Mouse (Mus musculus) gastrocnemius, adult 2 months (tissue): ENCODE data around the gene Il17a. TPM values are rescaled to one million over a fixed set of nuclear protein-coding genes. Genes with fewer than 3 reads are reported as not detected.
A peak's percentile ranks its signal among the peaks of the same experiment; 100 is the strongest.

Source experiments
- DNase-seq: peaks from one replicate; pipeline ENCODE4 v3.0.0; 2022
- H3K27ac ChIP-seq: fragments of 200-600 bp; 2 replicates; pipeline ENCODE4 v1.8.1; 2022; ENCODE audit warnings: mild to moderate bottlenecking
- H3K4me3 ChIP-seq: fragments of 200-600 bp; 2 replicates; pipeline ENCODE4 v1.8.1; 2022; ENCODE audit warnings: mild to moderate bottlenecking, moderate library complexity
- CTCF ChIP-seq: fragments of 200-600 bp; IDR thresholded peaks from 2 replicates; pipeline ENCODE4 v1.8.1; 2022; ENCODE audit warnings: antibody characterized with exemption, mild to moderate bottlenecking, moderate library complexity
- intact Hi-C: fragments of 180-260 bp; cut with DNase I; formaldehyde crosslinking; loops from one replicate; pipeline ENCODE4 v1.15.1; 2025
- long read RNA-seq, 2 experiments: library from polyadenylated mRNA; stranded (forward); transcript quantifications; one replicate each; pipeline ENCODE4 v2.0.0; 2021
- total RNA-seq, 2 experiments: library from RNA; stranded (reverse); gene quantifications; 2 replicates each; pipeline ENCODE4 v1.2.3; 2021

Gene Il17a
- total RNA-seq = not detected
- long read RNA-seq, experiment 1 = 0 reads
- long read RNA-seq, experiment 2 = 0 reads

- no peak for DNase-seq
- Histone ChIP-seq H3K27ac (no peak within 1 kb of the TSS), H3K4me3 (no peak within 1 kb of the TSS)
- intact Hi-C loops = no loop called here
- no peak for TF ChIP-seq CTCF
These were observed at the start of gene Il17a for GRCm38 (mm10) chr1:20730903-20731302. Gene Il17a, plus strand, starts transcription at chr1:20730905.

- H3K27ac ChIP-seq = no peak overlapping the region
- H3K4me3 ChIP-seq = no peak overlapping the region
- no peak for DNase-seq
- no peak for TF ChIP-seq CTCF
- intact Hi-C loops = no loop called here
These were observed 47.9 kb upstream of the Il17a start for GRCm38 (mm10) chr1:20682849-20683248.

DNA sequence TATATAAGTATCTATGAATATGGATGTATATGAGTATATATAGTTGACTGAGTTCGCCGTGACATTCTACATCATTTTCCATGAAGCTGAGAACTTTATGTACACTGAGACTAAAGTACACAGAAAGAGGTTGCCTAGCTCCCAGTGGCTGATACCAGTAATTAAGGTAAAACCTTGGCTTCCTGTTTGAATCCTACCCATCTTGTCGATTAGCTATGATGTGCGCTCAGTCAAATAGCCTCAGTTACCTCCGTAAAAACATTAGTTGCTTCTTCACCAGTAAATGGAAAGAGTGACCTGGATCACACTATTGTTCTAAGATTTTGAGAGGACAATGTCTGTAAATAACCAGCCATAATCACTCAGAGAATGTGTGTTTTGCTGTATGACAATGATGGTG, 47.3 kb upstream of the Il17a start:
- no peak for DNase-seq
- TF ChIP-seq CTCF = no peak
- Histone ChIP-seq H3K4me3 (no peak overlapping the region), H3K27ac (no peak overlapping the region)
- intact Hi-C loops = no loop called here

GRCm38 (mm10) chr1:20683853-20684252, 46.9 kb upstream of the Il17a start:
- H3K4me3 ChIP-seq = no peak overlapping the region
- intact Hi-C loops = no loop called here
- no peak overlapping the region for H3K27ac ChIP-seq
- TF ChIP-seq CTCF = no peak
- DNase-seq = no peak

GRCm38 (mm10) chr1:20684403-20684802, 46.3 kb upstream of the Il17a start:
- TF ChIP-seq CTCF = no peak
- DNase-seq = no peak
- Histone ChIP-seq H3K4me3 (no peak overlapping the region), H3K27ac (no peak overlapping the region)
- intact Hi-C loops = no loop called here

- no peak overlapping the region for H3K27ac ChIP-seq
- no peak for TF ChIP-seq CTCF
- no peak overlapping the region for H3K4me3 ChIP-seq
- no peak for DNase-seq
- intact Hi-C loops = no loop called here
These were observed 45.3 kb upstream of the Il17a start for GRCm38 (mm10) chr1:20685393-20685792.

DNA sequence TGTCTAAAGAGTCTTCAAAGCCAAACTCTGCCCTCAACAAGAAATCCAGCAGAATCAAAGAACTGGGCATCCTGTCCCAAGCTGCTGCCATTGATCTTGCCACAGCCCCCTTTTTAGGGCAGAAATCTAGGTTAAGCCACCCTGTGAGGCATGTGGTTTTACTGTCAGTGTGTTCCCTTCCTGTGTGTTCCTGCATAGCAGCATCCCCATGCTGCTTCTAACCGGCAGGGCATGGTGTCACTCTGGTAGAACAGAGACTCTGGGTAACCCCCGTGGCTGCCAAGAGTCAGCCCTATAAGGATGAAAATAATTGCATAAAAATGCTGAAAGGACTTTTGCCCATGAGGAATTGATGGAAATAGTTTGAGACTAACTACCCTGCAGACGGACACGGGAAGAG, 44.8 kb upstream of the Il17a start:
- intact Hi-C loops = no loop called here
- H3K4me3 ChIP-seq = no peak overlapping the region
- TF ChIP-seq CTCF = no peak
- no peak overlapping the region for H3K27ac ChIP-seq
- no peak for DNase-seq

GRCm38 (mm10) chr1:20691336-20691735, 39.4 kb upstream of the Il17a start:
- intact Hi-C loops = no loop called here
- peak; percentile 47 for DNase-seq
- no peak overlapping the region for H3K4me3 ChIP-seq
- peak overlapping the region; percentile 38; the same call in 1 of the 2 replicates for H3K27ac ChIP-seq
- TF ChIP-seq CTCF = no peak

DNA sequence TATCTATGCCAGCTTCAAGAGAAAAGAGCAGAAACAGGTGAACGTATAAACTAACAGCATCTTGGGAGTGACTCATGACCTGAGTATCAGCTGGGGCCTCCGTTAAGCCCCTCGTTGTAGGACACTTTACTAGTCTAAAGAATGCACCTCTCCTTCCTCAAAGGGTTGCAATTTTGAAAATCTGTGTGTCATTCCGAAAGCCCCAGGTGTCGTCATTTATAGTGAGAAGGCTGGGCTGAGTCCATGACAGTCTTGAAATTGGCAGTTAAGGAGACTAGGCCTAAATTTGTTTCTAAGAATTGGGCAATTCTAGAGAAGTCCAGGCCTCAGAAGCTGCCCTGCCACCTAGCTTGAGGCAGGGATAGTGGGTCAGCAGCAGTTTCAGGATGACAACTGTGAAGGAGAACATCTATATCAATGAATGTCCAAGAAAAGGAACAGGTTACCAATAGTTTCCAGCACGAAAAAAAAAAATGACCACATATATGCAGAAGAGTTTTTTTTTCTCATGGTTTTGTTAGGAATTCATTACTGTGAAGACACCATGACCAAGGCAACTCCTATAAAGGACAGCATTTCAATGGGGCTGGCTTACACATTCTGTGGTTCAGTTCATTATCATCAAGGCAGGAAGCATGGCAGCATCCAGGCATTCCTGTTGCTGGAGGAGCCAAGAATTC, 36.9 kb upstream of the Il17a start:
- TF ChIP-seq CTCF = no peak
- DNase-seq = no peak
- H3K27ac ChIP-seq = 0 out of 2 replicates have a peak overlapping the region, but pooled peaks have one; percentile 16
- intact Hi-C loops = no loop called here
- H3K4me3 ChIP-seq = no peak overlapping the region

DNA sequence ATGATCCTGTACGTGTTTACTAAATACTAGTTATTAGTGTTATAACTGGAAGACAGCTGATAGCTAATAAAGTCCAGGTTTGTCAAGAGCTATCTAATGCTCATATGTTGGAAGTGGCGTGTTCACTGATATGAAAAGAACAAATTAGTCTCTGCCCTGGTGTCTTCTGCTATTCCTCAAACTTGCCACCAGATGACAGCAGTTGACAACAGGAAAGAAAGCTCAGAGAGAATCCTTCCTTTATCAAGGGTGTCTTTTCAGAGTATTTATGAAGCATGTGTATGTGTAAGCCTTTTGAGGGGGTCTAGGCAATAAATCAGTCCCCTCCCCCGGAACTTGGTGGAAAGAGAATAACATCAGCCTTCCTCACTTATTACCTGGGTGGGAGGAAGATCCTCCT, 30.7 kb upstream of the Il17a start:
- intact Hi-C loops = loop anchor here (5.0 kb wide), 1 partner anchor 102 kb away; no protein-coding TSS in a partner anchor
- H3K4me3 ChIP-seq = no peak overlapping the region
- DNase-seq = no peak
- H3K27ac ChIP-seq = no peak overlapping the region
- TF ChIP-seq CTCF = peak; percentile 50

DNA sequence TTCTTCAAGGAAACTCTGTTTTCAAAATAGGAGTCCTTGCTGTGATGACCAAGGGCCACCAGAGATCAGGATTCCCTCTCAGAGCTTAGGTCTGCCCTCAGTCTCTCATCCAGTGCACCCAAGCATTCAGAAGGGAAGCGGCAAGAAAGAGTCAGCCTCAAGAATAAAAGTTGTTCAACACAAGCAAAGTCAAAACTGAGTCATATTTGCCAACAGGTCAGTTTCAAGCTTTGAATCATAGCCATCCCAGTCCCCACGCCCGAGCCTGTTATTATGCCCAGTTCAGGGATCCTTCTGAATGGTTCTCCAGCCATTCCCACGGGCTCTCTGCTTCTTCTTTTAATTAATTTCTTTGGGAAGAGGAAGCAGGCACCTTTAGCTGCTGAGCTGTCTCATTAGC, 5.9 kb downstream of the Il17a start:
- no peak for DNase-seq
- no peak overlapping the region for H3K27ac ChIP-seq
- no peak for TF ChIP-seq CTCF
- H3K4me3 ChIP-seq = no peak overlapping the region
- intact Hi-C loops = no loop called here

DNA sequence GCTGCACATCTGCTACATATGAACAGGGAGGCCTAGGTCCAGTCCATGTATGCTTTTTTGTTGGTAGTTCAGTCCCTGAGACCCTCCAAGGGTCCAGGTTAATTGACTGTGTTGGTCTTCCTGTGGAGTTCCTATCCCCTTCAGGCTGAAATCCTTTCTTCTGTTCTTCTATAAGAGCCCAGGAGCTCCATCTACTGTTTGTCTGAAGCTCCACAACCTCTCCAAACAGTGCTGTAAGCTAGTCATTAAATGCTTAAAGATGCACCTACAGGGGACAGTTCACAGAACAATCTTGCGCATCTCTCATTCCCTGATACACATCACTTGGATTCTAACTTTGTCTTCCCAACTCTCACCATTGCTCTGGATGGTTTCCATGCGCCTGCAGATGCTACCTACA, 7.8 kb downstream of the Il17a start:
- no peak overlapping the region for H3K27ac ChIP-seq
- TF ChIP-seq CTCF = peak; percentile 52
- DNase-seq = no peak
- no peak overlapping the region for H3K4me3 ChIP-seq
- intact Hi-C loops = loop anchor here (1.0 kb wide), 1 partner anchor 125 kb away; no protein-coding TSS in a partner anchor

GRCm38 (mm10) chr1:20740496-20740998, 9.8 kb downstream of the Il17a start:
- TF ChIP-seq CTCF = no peak
- intact Hi-C loops = no loop called here
- DNase-seq = no peak
- Histone ChIP-seq H3K27ac (no peak overlapping the region), H3K4me3 (no peak overlapping the region)

- Histone ChIP-seq H3K4me3 (no peak overlapping the region), H3K27ac (no peak overlapping the region)
- DNase-seq = no peak
- intact Hi-C loops = loop anchor here (5.0 kb wide), 1 partner anchor 142 kb away; no protein-coding TSS in a partner anchor
- TF ChIP-seq CTCF = no peak
These were observed 23.7 kb downstream of the Il17a start for GRCm38 (mm10) chr1:20754439-20754838.
